Mouse (Mus musculus) CH12.LX (cell line): ENCODE data around the gene Klk11. TPM values are rescaled to one million over a fixed set of nuclear protein-coding genes. Genes with fewer than 3 reads are reported as not detected.

Experiments used
- DNase-seq: peaks from one replicate; pipeline ENCODE4 v3.0.0-alpha.2; 2013; ENCODE audit errors: extremely low read depth
- H3K27ac ChIP-seq: 2 replicates; pipeline ENCODE4 v1.5.1; 2012; ENCODE audit warnings: low read depth, mild to moderate bottlenecking, control low read depth, moderate library complexity; ENCODE audit not compliant: insufficient read depth
- H3K27me3 ChIP-seq: replicated peaks from 2 replicates; pipeline ENCODE3; 2012; ENCODE audit warnings: inconsistent platforms
- H3K36me3 ChIP-seq, 2 experiments: replicated peaks in 1 of 2; 2 replicates each; pipeline versions ENCODE3 to v1.6.1; 2012; ENCODE audit warnings: inconsistent platforms in 1 of 2, low read length in 1 of 2, mild to moderate bottlenecking in 1 of 2, mixed read lengths in 1 of 2, moderate library complexity in 1 of 2; ENCODE audit not compliant: control insufficient read depth in 1 of 2, insufficient read depth in 1 of 2
- H3K4me1 ChIP-seq, 2 experiments: 2 replicates each; pipeline ENCODE4 v1.6.1; 2012; ENCODE audit warnings: inconsistent platforms in 1 of 2, moderate library complexity in 1 of 2; ENCODE audit not compliant: insufficient read depth in 2 of 2, control insufficient read depth in 1 of 2
- H3K4me2 ChIP-seq: 2 replicates; pipeline ENCODE4 v1.6.1; 2012; ENCODE audit warnings: low read depth, mild to moderate bottlenecking, control low read depth; ENCODE audit not compliant: poor library complexity, insufficient read depth, severe bottlenecking
- H3K4me3 ChIP-seq, 3 experiments: fragments of 150-350 bp in 1 of 3; sonication (generic) in 1 of 3; replicated peaks in 1 of 3; 2 replicates each; pipeline versions ENCODE3 to v1.5.1; 2011 to 2012; ENCODE audit warnings: low read depth in 2 of 3, low read length in 2 of 3, mild to moderate bottlenecking in 2 of 3, moderate library complexity in 2 of 3, control low read depth in 1 of 3, improper control_type of control experiment in 1 of 3, inconsistent platforms in 1 of 3, mixed read lengths in 1 of 3; ENCODE audit not compliant: poor library complexity in 1 of 3
- H3K79me2 ChIP-seq: replicated peaks from 2 replicates; pipeline ENCODE4 v1.6.1; 2012; ENCODE audit warnings: mild to moderate bottlenecking, moderate library complexity; ENCODE audit not compliant: control insufficient read depth, poor library complexity, insufficient read depth, severe bottlenecking; ENCODE audit errors: extremely low read depth
- H3K9ac ChIP-seq: 2 replicates; pipeline ENCODE4 v1.6.1; 2012; ENCODE audit warnings: low read depth, mild to moderate bottlenecking, control low read depth, moderate library complexity; ENCODE audit not compliant: insufficient read depth
- H3K9me3 ChIP-seq: replicated peaks from 2 replicates; pipeline ENCODE3; 2012; ENCODE audit warnings: low read length, inconsistent platforms, mixed read lengths
- BHLHE40 ChIP-seq: IDR thresholded peaks from 2 replicates; pipeline ENCODE4 v1.6.1; 2011; ENCODE audit warnings: mild to moderate bottlenecking, low read depth, low read length, improper control_type of control experiment
- CTCF ChIP-seq, 2 experiments: IDR thresholded peaks in 1 of 2; conservative IDR thresholded peaks in 1 of 2; 2 replicates each; pipeline ENCODE4 v1.5.1; 2011 to 2012; ENCODE audit warnings: low read depth in 2 of 2, low read length in 2 of 2, improper control_type of control experiment in 1 of 2, inconsistent platforms in 1 of 2, mild to moderate bottlenecking in 1 of 2, moderate library complexity in 1 of 2
- E2F4 ChIP-seq: IDR thresholded peaks from 2 replicates; pipeline ENCODE4 v1.6.1; 2011; ENCODE audit warnings: low read depth, low read length, improper control_type of control experiment; ENCODE audit not compliant: insufficient replicate concordance
- ETS1 ChIP-seq: conservative IDR thresholded peaks from 2 replicates; pipeline ENCODE4 v1.6.1; 2012; ENCODE audit warnings: low read depth, mild to moderate bottlenecking, inconsistent platforms, low read length, improper control_type of control experiment, moderate library complexity
- HCFC1 ChIP-seq: IDR thresholded peaks from 2 replicates; pipeline ENCODE4 v1.6.1; 2012; ENCODE audit warnings: low read depth, mild to moderate bottlenecking, inconsistent platforms, low read length, improper control_type of control experiment
- JUN ChIP-seq: IDR thresholded peaks from 2 replicates; pipeline ENCODE4 v1.6.1; 2011; ENCODE audit warnings: low read depth, mild to moderate bottlenecking, low read length, improper control_type of control experiment, moderate library complexity; ENCODE audit not compliant: insufficient read depth
- JUND ChIP-seq: conservative IDR thresholded peaks from 2 replicates; pipeline ENCODE4 v1.6.1; 2011; ENCODE audit warnings: low read depth, low read length, improper control_type of control experiment
- KAT2A ChIP-seq: IDR thresholded peaks from 2 replicates; pipeline ENCODE4 v1.6.1; 2012; ENCODE audit warnings: low read length, improper control_type of control experiment, inconsistent platforms; ENCODE audit not compliant: insufficient replicate concordance
- MAZ ChIP-seq: IDR thresholded peaks from 2 replicates; pipeline ENCODE4 v1.6.1; 2012; ENCODE audit warnings: low read depth, mild to moderate bottlenecking, inconsistent platforms, low read length, improper control_type of control experiment, moderate library complexity
- PAX5 ChIP-seq: IDR thresholded peaks from 2 replicates; pipeline ENCODE4 v1.6.1; 2012; ENCODE audit warnings: low read length, inconsistent platforms, mixed read lengths
- TBP ChIP-seq: conservative IDR thresholded peaks from 2 replicates; pipeline ENCODE4 v1.6.1; 2011; ENCODE audit warnings: low read depth, low read length, improper control_type of control experiment
- UBTF ChIP-seq: IDR thresholded peaks from 2 replicates; pipeline ENCODE4 v1.6.1; 2012; ENCODE audit warnings: low read depth, mild to moderate bottlenecking, inconsistent platforms, low read length, improper control_type of control experiment, moderate library complexity
- USF1 ChIP-seq: IDR thresholded peaks from 2 replicates; pipeline ENCODE4 v1.6.1; 2014; ENCODE audit warnings: low read depth, mild to moderate bottlenecking, inconsistent platforms, low read length, improper control_type of control experiment
- USF2 ChIP-seq: conservative IDR thresholded peaks from 2 replicates; pipeline ENCODE4 v1.6.1; 2011; ENCODE audit warnings: low read depth, low read length, improper control_type of control experiment
- ZNF384 ChIP-seq: IDR thresholded peaks from 2 replicates; pipeline ENCODE4 v1.6.1; 2012; ENCODE audit warnings: low read depth, low read length, improper control_type of control experiment, inconsistent platforms
- dilution Hi-C: fragments of 300-500 bp; cut with MboI; formaldehyde crosslinking; loops from 2 replicates; pipeline ENCODE4 v1.14.3; 2020; ENCODE audit warnings: low sequenced_read_pairs; ENCODE audit not compliant: extremely low pct_unique_long_range_greater_than_20kb, extremely low pct_ligation_motif_present
- in situ Hi-C: fragments of 300-500 bp; cut with MboI; formaldehyde crosslinking; loops from 3 replicates; pipeline ENCODE4 v1.14.3; 2019; ENCODE audit warnings: low sequenced_read_pairs, low pct_ligation_motif_present, low pct_unique_long_range_greater_than_20kb, mixed read lengths
- polyA plus RNA-seq: library from polyadenylated mRNA; unstranded; fragments of >175 nt; gene quantifications from 2 replicates; pipeline ENCODE4 v1.2.1, GENCODE M21; 2012; ENCODE audit warnings: low read depth; ENCODE audit not compliant: insufficient read length
- total RNA-seq, 2 experiments: library from RNA; depleted of rRNA; stranded (reverse); fragments of 300-350 nt in 1 of 2; fragments of >200 nt in 1 of 2; gene quantifications; 2 replicates each; pipeline ENCODE4 v1.2.3; 2012 to 2014

The Klk11 gene
- total and polyA plus RNA-seq, 3 experiments = not detected

GRCm38 (mm10) chr7:43799876-43800275, 25.5 kb downstream of the Klk11 start:
- H3K4me2 ChIP-seq = no peak overlapping the region
- TF ChIP-seq E2F4 (no peak), JUN (no peak), ZNF384 (no peak), KAT2A (no peak), PAX5 (no peak), TBP (no peak), MAZ (no peak), ETS1 (no peak), BHLHE40 (no peak), JUND (no peak), CTCF (conservative IDR thresholded peaks at IDR 0.05 in 1 of 2, IDR thresholded peaks at IDR 0.05 in 1 of 2; ENCODE audit: low read depth in 2 of 2, low read length in 2 of 2) (no peak)
- peaks cover 86% of the 10 kb centered on the region for H3K27me3 ChIP-seq
- H3K9ac ChIP-seq = no peak overlapping the region
- DNase-seq = no peak
- peaks cover 0 to 4% of the 10 kb centered on the region in 2 experiments for H3K36me3 ChIP-seq
- H3K4me1 ChIP-seq = peaks cover 6 to 17% of the 10 kb centered on the region in 2 experiments
- H3K4me3 ChIP-seq = no peak overlapping the region
- dilution Hi-C loops (no loop called here), in situ Hi-C loops (loop anchor here (25.0 kb wide), 1 partner anchor 313 kb away; the partner anchor contains the start of gene Iglon5)
- no peaks in the 10 kb centered on the region for H3K79me2 ChIP-seq
- H3K27ac ChIP-seq = no peak overlapping the region
- H3K9me3 ChIP-seq = no peaks in the 10 kb centered on the region

GRCm38 (mm10) chr7:43810994-43811393, 36.6 kb downstream of the Klk11 start, which contains the start of gene Klk7:
TSS of gene Klk7 (plus strand) at chr7:43811294.
- in situ Hi-C loops = no loop called here
- Histone ChIP-seq H3K9me3 (no peaks in the 10 kb centered on the region), H3K27me3 (peaks cover 88% of the 10 kb centered on the region), H3K79me2 (no peaks in the 10 kb centered on the region), H3K36me3 (no peaks in the 10 kb centered on the region), H3K4me1 (no peaks in the 10 kb centered on the region), H3K9ac (no peak within 1 kb of the TSS), H3K4me3 (no peak within 1 kb of the TSS), H3K27ac (no peak within 1 kb of the TSS), H3K4me2 (no peak within 1 kb of the TSS)
- TF ChIP-seq JUN = no peak
- no peak for TF ChIP-seq USF1
- no peak for TF ChIP-seq TBP
- TF ChIP-seq PAX5 = no peak
- no peak for TF ChIP-seq KAT2A
- no peak for TF ChIP-seq USF2
- no peak for TF ChIP-seq HCFC1
- TF ChIP-seq MAZ = no peak
- no peak for TF ChIP-seq UBTF
- dilution Hi-C loops = no loop called here
- DNase-seq = no peak
